Comparison of ENCODE assay signal across 10 mouse cellular contexts in the genomic region with DNA sequence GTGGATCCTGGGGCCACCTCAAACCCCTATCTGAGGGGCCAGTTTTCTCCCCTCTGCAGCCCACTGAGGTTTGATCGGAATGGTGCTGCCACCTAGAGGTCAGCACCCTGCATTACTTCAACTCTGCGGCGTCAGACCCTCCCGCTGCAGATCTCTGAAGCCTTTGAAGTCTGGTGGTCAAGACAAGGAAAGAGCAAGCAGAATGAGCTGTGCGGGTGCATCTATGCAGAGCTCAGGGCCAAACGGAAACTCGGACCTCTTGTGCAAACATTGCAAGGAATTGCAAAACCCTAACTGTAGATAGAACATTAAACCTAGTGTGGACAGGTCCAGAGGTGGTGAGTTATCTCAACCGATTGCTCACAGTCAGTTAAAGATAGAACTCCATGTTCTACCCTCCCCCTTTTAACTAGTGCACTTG. TPM values are rescaled to one million over a fixed set of nuclear protein-coding genes. Genes with fewer than 3 reads are reported as not detected.
DNase-seq lines count a peak whose midpoint lies in the region; ATAC-seq and TF ChIP-seq lines count a peak whose summit lies in the region.
"Had no signal": no experiment of that assay in that cellular context is flagged by ENCODE, and none has a peak within 500 bp of the region (broad histone marks: within the 10 kb centered on the region; RNA-seq: fewer than 3 reads in every experiment).

No protein-coding gene starts in this region.

- H3K36me3 ChIP-seq in hindbrain, embryonic 14.5 days (replicated peaks; ENCODE audit: control insufficient read depth, insufficient read depth), result no peaks in the 10 kb centered on the region
- H3K36me3 ChIP-seq in hindbrain, embryonic 12.5 days, result no peaks in the 10 kb centered on the region
- no peaks in the 10 kb centered on the region for H3K36me3 ChIP-seq in CH12.LX (replicated peaks in 1 of 2; ENCODE audit: control insufficient read depth in 1 of 2, insufficient read depth in 1 of 2, low read length in 1 of 2)
- H3K36me3 ChIP-seq in forebrain, postnatal 0 days (ENCODE audit: insufficient read depth), result no peaks in the 10 kb centered on the region
- H3K36me3 ChIP-seq: embryonic facial prominence, embryonic 15.5 days; limb, embryonic 12.5 days had no signal

- no peak overlapping the region for H3K27ac ChIP-seq in hindbrain, embryonic 14.5 days
- no peak overlapping the region for H3K27ac ChIP-seq in hindbrain, embryonic 12.5 days
- no peak overlapping the region for H3K27ac ChIP-seq in CH12.LX (ENCODE audit: insufficient read depth, low read depth)
- no peak overlapping the region for H3K27ac ChIP-seq in forebrain, postnatal 0 days (ENCODE audit: low read depth, low read length)
- H3K27ac ChIP-seq: embryonic facial prominence, embryonic 15.5 days; limb, embryonic 12.5 days had no signal

- peak; percentile 88 for TF ChIP-seq RAD21 in CH12.LX (IDR thresholded peaks at IDR 0.05; ENCODE audit: low read depth, low read length)

- H3K4me3 ChIP-seq in hindbrain, embryonic 14.5 days (replicated peaks; ENCODE audit: low read length), result no peak overlapping the region
- no peak overlapping the region for H3K4me3 ChIP-seq in hindbrain, embryonic 12.5 days
- H3K4me3 ChIP-seq in CH12.LX (replicated peaks in 1 of 3; ENCODE audit: low read depth in 2 of 3, low read length in 2 of 3, poor library complexity in 1 of 3), result no peak overlapping the region
- H3K4me3 ChIP-seq in forebrain, postnatal 0 days (ENCODE audit: low read depth, low read length), result no peak overlapping the region
- H3K4me3 ChIP-seq: embryonic facial prominence, embryonic 15.5 days; limb, embryonic 12.5 days had no signal

- no peaks in the 10 kb centered on the region for H3K79me2 ChIP-seq in CH12.LX (replicated peaks; ENCODE audit: control insufficient read depth, extremely low read depth, insufficient read depth, poor library complexity, severe bottlenecking)

- ATAC-seq in hindbrain, embryonic 14.5 days (ENCODE audit: low FRiP score), result no peak
- no peak for ATAC-seq in hindbrain, embryonic 12.5 days (ENCODE audit: low FRiP score)
- peak; percentile 6; the same call in 1 of the 2 replicates for ATAC-seq in forebrain, postnatal 0 days

- 16% methylated on average over 8 of the region's 8 CpGs for WGBS in hindbrain, embryonic 14.5 days
- 14% methylated on average over 8 of the region's 8 CpGs for WGBS in hindbrain, embryonic 12.5 days
- WGBS in forebrain, postnatal 0 days, result 11% methylated on average over 8 of the region's 8 CpGs

- H3K9me3 ChIP-seq in hindbrain, embryonic 14.5 days (ENCODE audit: control insufficient read depth, low read length), result no peaks in the 10 kb centered on the region
- no peaks in the 10 kb centered on the region for H3K9me3 ChIP-seq in hindbrain, embryonic 12.5 days (replicated peaks)
- H3K9me3 ChIP-seq in CH12.LX (replicated peaks; ENCODE audit: low read length), result peaks cover 4% of the 10 kb centered on the region
- no peaks in the 10 kb centered on the region for H3K9me3 ChIP-seq in forebrain, postnatal 0 days (ENCODE audit: low read length)
- H3K9me3 ChIP-seq: embryonic facial prominence, embryonic 15.5 days; limb, embryonic 12.5 days had no signal

- TF ChIP-seq CTCF in CH12.LX (conservative IDR thresholded peaks at IDR 0.05 in 1 of 2, IDR thresholded peaks at IDR 0.05 in 1 of 2; ENCODE audit: low read depth in 2 of 2, low read length in 2 of 2), result peak; percentile 52 to 90; a peak in 3 of 4 replicates
- TF ChIP-seq CTCF in forebrain, postnatal 0 days (IDR thresholded peaks at IDR 0.05; ENCODE audit: low read depth), result peak; percentile 70

- no peak for TF ChIP-seq EP300 in CH12.LX (IDR thresholded peaks at IDR 0.05; ENCODE audit: low read length)

- DNase-seq in hindbrain, embryonic 14.5 days (ENCODE audit: low spot score), result peak; percentile 61
- DNase-seq in CH12.LX (ENCODE audit: extremely low read depth), result peak; percentile 45
- peak; percentile 52 to 68 for DNase-seq in adrenal gland, postnatal 36 days
- DNase-seq in forebrain, postnatal 0 days, result peak; percentile 56
- peak; percentile 35 to 58 for DNase-seq in layer of hippocampus, postnatal 25 days (ENCODE audit: extremely low spot score in 1 of 2, low spot score in 1 of 2)
- DNase-seq in mesoderm, embryonic 11.5 days (ENCODE audit: low read depth, low spot score), result peak; percentile 62
- DNase-seq in thymus, postnatal 0 days (ENCODE audit: low spot score), result peak; percentile 42

- in situ Hi-C loops in CH12.LX (cut with MboI; ENCODE audit: low pct_ligation_motif_present, low pct_unique_long_range_greater_than_20kb, low sequenced_read_pairs), result loop anchor here (5.0 to 10.0 kb wide), 2 partner anchors 56 to 187 kb away; a partner anchor contains a TSS

- no peak for TF ChIP-seq POLR2A in CH12.LX (IDR thresholded peaks at IDR 0.05; ENCODE audit: low read depth, low read length)

- no peak overlapping the region for H3K4me2 ChIP-seq in hindbrain, embryonic 14.5 days (replicated peaks)
- no peak overlapping the region for H3K4me2 ChIP-seq in hindbrain, embryonic 12.5 days (replicated peaks)
- no peak overlapping the region for H3K4me2 ChIP-seq in CH12.LX (ENCODE audit: insufficient read depth, low read depth, poor library complexity, severe bottlenecking)
- H3K4me2 ChIP-seq in forebrain, postnatal 0 days (ENCODE audit: low read depth), result no peak overlapping the region
- H3K4me2 ChIP-seq: embryonic facial prominence, embryonic 15.5 days; limb, embryonic 12.5 days had no signal

- H3K4me1 ChIP-seq in hindbrain, embryonic 14.5 days (replicated peaks; ENCODE audit: control insufficient read depth, insufficient read depth, low read length), result no peaks in the 10 kb centered on the region
- no peaks in the 10 kb centered on the region for H3K4me1 ChIP-seq in hindbrain, embryonic 12.5 days
- peaks cover 2 to 14% of the 10 kb centered on the region in 2 experiments; a peak in 3 of 4 replicates for H3K4me1 ChIP-seq in CH12.LX (ENCODE audit: control insufficient read depth in 1 of 2, insufficient read depth in 2 of 2)
- no peaks in the 10 kb centered on the region for H3K4me1 ChIP-seq in forebrain, postnatal 0 days (ENCODE audit: insufficient read depth)
- H3K4me1 ChIP-seq: embryonic facial prominence, embryonic 15.5 days; limb, embryonic 12.5 days had no signal

- no peak overlapping the region for H3K9ac ChIP-seq in hindbrain, embryonic 14.5 days
- no peak overlapping the region for H3K9ac ChIP-seq in hindbrain, embryonic 12.5 days
- no peak overlapping the region for H3K9ac ChIP-seq in CH12.LX (ENCODE audit: insufficient read depth, low read depth)
- H3K9ac ChIP-seq in forebrain, postnatal 0 days, result no peak overlapping the region
- H3K9ac ChIP-seq: embryonic facial prominence, embryonic 15.5 days; limb, embryonic 12.5 days had no signal

- H3K27me3 ChIP-seq in hindbrain, embryonic 14.5 days (ENCODE audit: control insufficient read depth, insufficient read depth, low read length), result no peaks in the 10 kb centered on the region
- peaks cover 7% of the 10 kb centered on the region for H3K27me3 ChIP-seq in hindbrain, embryonic 12.5 days
- peaks cover 60% of the 10 kb centered on the region for H3K27me3 ChIP-seq in CH12.LX (replicated peaks)
- no peaks in the 10 kb centered on the region for H3K27me3 ChIP-seq in forebrain, postnatal 0 days (ENCODE audit: insufficient read depth, low read length)

- dilution Hi-C loops in CH12.LX (cut with MboI; ENCODE audit: extremely low pct_ligation_motif_present, extremely low pct_unique_long_range_greater_than_20kb, low sequenced_read_pairs), result no loop called here

RNA-seq across cellular contexts. Expression of a gene that starts 26.8 kb away (rescaled TPM):
- not detected in 2 replicates for polyA plus RNA-seq in hindbrain, embryonic 14.5 days (2014; fragmentation: Nextera tagmentation; extraction: Ambion mirVana)
- not detected in 2 replicates for polyA plus RNA-seq in hindbrain, embryonic 12.5 days (2016; fragmentation: Nextera tagmentation; extraction: Ambion mirVana)
- total RNA-seq in CH12.LX (2012; rRNA removed) (not detected in 2 replicates), CH12.LX (2014; rRNA removed) (not detected in 2 replicates)
- polyA plus RNA-seq in CH12.LX (2012; ENCODE audit: insufficient read length, low read depth), result not detected in 2 replicates
- total RNA-seq in adrenal gland, postnatal 36 days (2021), result not detected
- total RNA-seq in forebrain, postnatal 0 days (2014; rRNA removed), result not detected in 2 replicates
- not detected in 2 replicates for polyA plus RNA-seq in forebrain, postnatal 0 days (2015; fragmentation: Nextera tagmentation; extraction: Ambion mirVana)
- not detected for total RNA-seq in layer of hippocampus, postnatal 25 days (2021)
- polyA plus RNA-seq in thymus, postnatal 0 days (2015; fragmentation: Nextera tagmentation; extraction: Ambion mirVana), result 0.39 and 0.55 TPM in 2 replicates
- polyA plus RNA-seq: limb, embryonic 12.5 days had no signal

RNA-seq across cellular contexts. Expression of a gene that starts 36.8 kb away (rescaled TPM):
- polyA plus RNA-seq in hindbrain, embryonic 14.5 days (2014; fragmentation: Nextera tagmentation; extraction: Ambion mirVana), result 21.4 and 23.7 TPM in 2 replicates
- polyA plus RNA-seq in hindbrain, embryonic 12.5 days (2016; fragmentation: Nextera tagmentation; extraction: Ambion mirVana), result 7.0 and 9.3 TPM in 2 replicates
- total RNA-seq in CH12.LX (2012; rRNA removed), result 1.8 and 2.0 TPM in 2 replicates
- 0.66 and 0.67 TPM in 2 replicates for total RNA-seq in CH12.LX (2014; rRNA removed)
- polyA plus RNA-seq in CH12.LX (2012; ENCODE audit: insufficient read length, low read depth), result 0.56 and 0.57 TPM in 2 replicates
- total RNA-seq in adrenal gland, postnatal 36 days (2021), result 100 to 1,000 TPM; 276 to 330 TPM
- total RNA-seq in forebrain, postnatal 0 days (2014; rRNA removed), result 36.6 and 37.7 TPM in 2 replicates
- 37.3 and 40.1 TPM in 2 replicates for polyA plus RNA-seq in forebrain, postnatal 0 days (2015; fragmentation: Nextera tagmentation; extraction: Ambion mirVana)
- total RNA-seq in layer of hippocampus, postnatal 25 days (2021), result 10 to 100 TPM; 41.4 to 42.4 TPM
- 60.0 and 68.3 TPM in 2 replicates for polyA plus RNA-seq in thymus, postnatal 0 days (2015; fragmentation: Nextera tagmentation; extraction: Ambion mirVana)

RNA-seq across cellular contexts. Expression of a gene that starts 37.3 kb away (rescaled TPM):
- 3.2 and 4.2 TPM in 2 replicates for polyA plus RNA-seq in hindbrain, embryonic 14.5 days (2014; fragmentation: Nextera tagmentation; extraction: Ambion mirVana)
- polyA plus RNA-seq in hindbrain, embryonic 12.5 days (2016; fragmentation: Nextera tagmentation; extraction: Ambion mirVana), result 1.7 and 1.8 TPM in 2 replicates
- total RNA-seq in CH12.LX (2012; rRNA removed) (33.0 and 46.3 TPM in 2 replicates), CH12.LX (2014; rRNA removed) (18.1 and 27.0 TPM in 2 replicates)
- polyA plus RNA-seq in CH12.LX (2012; ENCODE audit: insufficient read length, low read depth), result 21.5 and 24.4 TPM in 2 replicates
- 10 to 100 TPM; 38.8 to 57.7 TPM for total RNA-seq in adrenal gland, postnatal 36 days (2021)
- total RNA-seq in forebrain, postnatal 0 days (2014; rRNA removed), result 85.9 and 92.5 TPM in 2 replicates
- 3.3 and 3.5 TPM in 2 replicates for polyA plus RNA-seq in forebrain, postnatal 0 days (2015; fragmentation: Nextera tagmentation; extraction: Ambion mirVana)
- 10 to 100 TPM; 33.6 to 39.4 TPM for total RNA-seq in layer of hippocampus, postnatal 25 days (2021)
- 3.0 and 4.1 TPM in 2 replicates for polyA plus RNA-seq in thymus, postnatal 0 days (2015; fragmentation: Nextera tagmentation; extraction: Ambion mirVana)

RNA-seq across cellular contexts. Expression of a gene that starts 43.4 kb away (rescaled TPM):
- 0.47 and 1.1 TPM in 2 replicates for polyA plus RNA-seq in hindbrain, embryonic 14.5 days (2014; fragmentation: Nextera tagmentation; extraction: Ambion mirVana)
- 1.7 and 2.1 TPM in 2 replicates for polyA plus RNA-seq in hindbrain, embryonic 12.5 days (2016; fragmentation: Nextera tagmentation; extraction: Ambion mirVana)
- total RNA-seq in CH12.LX (2012; rRNA removed), result 146 and 179 TPM in 2 replicates
- 124 and 134 TPM in 2 replicates for total RNA-seq in CH12.LX (2014; rRNA removed)
- 222 and 269 TPM in 2 replicates for polyA plus RNA-seq in CH12.LX (2012; ENCODE audit: insufficient read length, low read depth)
- 1 to 10 TPM; 2.7 to 5.9 TPM for total RNA-seq in adrenal gland, postnatal 36 days (2021)
- 0.77 and 1.00 TPM in 2 replicates for total RNA-seq in forebrain, postnatal 0 days (2014; rRNA removed)
- polyA plus RNA-seq in forebrain, postnatal 0 days (2015; fragmentation: Nextera tagmentation; extraction: Ambion mirVana), result 0.62 and 0.74 TPM in 2 replicates
- total RNA-seq in layer of hippocampus, postnatal 25 days (2021), result 1 to 10 TPM; 2.5 to 2.6 TPM
- 5.1 and 5.5 TPM in 2 replicates for polyA plus RNA-seq in thymus, postnatal 0 days (2015; fragmentation: Nextera tagmentation; extraction: Ambion mirVana)

RNA-seq across cellular contexts. Expression of a gene that starts 59.4 kb away (rescaled TPM):
- polyA plus RNA-seq in hindbrain, embryonic 14.5 days (2014; fragmentation: Nextera tagmentation; extraction: Ambion mirVana), result 134 and 141 TPM in 2 replicates
- polyA plus RNA-seq in hindbrain, embryonic 12.5 days (2016; fragmentation: Nextera tagmentation; extraction: Ambion mirVana), result 79.8 and 85.2 TPM in 2 replicates
- total RNA-seq in CH12.LX (2012; rRNA removed) (not detected in 2 replicates), CH12.LX (2014; rRNA removed) (not detected in 2 replicates)
- not detected in 2 replicates for polyA plus RNA-seq in CH12.LX (2012; ENCODE audit: insufficient read length, low read depth)
- 10 to 100 TPM; 78.2 to 96.3 TPM for total RNA-seq in adrenal gland, postnatal 36 days (2021)
- 148 and 153 TPM in 2 replicates for total RNA-seq in forebrain, postnatal 0 days (2014; rRNA removed)
- polyA plus RNA-seq in forebrain, postnatal 0 days (2015; fragmentation: Nextera tagmentation; extraction: Ambion mirVana), result 146 and 152 TPM in 2 replicates
- total RNA-seq in layer of hippocampus, postnatal 25 days (2021), result 100 to 1,000 TPM; 257 to 260 TPM
- polyA plus RNA-seq in thymus, postnatal 0 days (2015; fragmentation: Nextera tagmentation; extraction: Ambion mirVana), result 8.1 and 10.1 TPM in 2 replicates
